Mouse (Mus musculus) midbrain, embryonic 13.5 days (tissue): ENCODE measurements at regions not wholly inside any gene's neighbourhood (a gene's known extent, or its start where the extent isn't known, plus 50 kb on each side); places are given as distances from the start of the nearest gene placed in this dataset.

Source experiments
- ATAC-seq: fragments of 200-750 bp; cut with Nextera tagmentation; 2 replicates; pipeline ENCODE4 v1.8.0; 2017; ENCODE audit warnings: mild to moderate bottlenecking, moderate TSS enrichment, moderate library complexity
- H3K27ac ChIP-seq: fragments of 300-500 bp; sonication (generic); 2 replicates; pipeline ENCODE4 v1.5.1; 2015; ENCODE audit warnings: inconsistent platforms, mild to moderate bottlenecking, moderate library complexity
- H3K27me3 ChIP-seq: fragments of 300-500 bp; sonication (generic); 2 replicates; pipeline ENCODE4 v1.6.1; 2015; ENCODE audit warnings: mild to moderate bottlenecking, inconsistent platforms
- H3K36me3 ChIP-seq: fragments of 300-500 bp; sonication (generic); 2 replicates; pipeline ENCODE4 v1.6.1; 2015; ENCODE audit warnings: mild to moderate bottlenecking, inconsistent platforms
- H3K4me1 ChIP-seq: fragments of 300-500 bp; sonication (generic); replicated peaks from 2 replicates; pipeline ENCODE4 v1.6.1; 2015; ENCODE audit warnings: inconsistent platforms
- H3K4me2 ChIP-seq: fragments of 300-500 bp; sonication (generic); replicated peaks from 2 replicates; pipeline ENCODE4 v1.6.1; 2015; ENCODE audit warnings: moderate library complexity, mild to moderate bottlenecking, inconsistent platforms
- H3K4me3 ChIP-seq: fragments of 300-500 bp; sonication (generic); replicated peaks from 2 replicates; pipeline ENCODE4 v1.5.1; 2015; ENCODE audit warnings: mild to moderate bottlenecking, inconsistent platforms
- H3K9ac ChIP-seq: fragments of 300-500 bp; sonication (generic); replicated peaks from 2 replicates; pipeline ENCODE4 v1.6.1; 2015; ENCODE audit warnings: mild to moderate bottlenecking, inconsistent platforms
- H3K9me3 ChIP-seq: fragments of 300-500 bp; sonication (generic); 2 replicates; pipeline ENCODE4 v1.6.1; 2016; ENCODE audit warnings: mild to moderate bottlenecking, inconsistent platforms
- WGBS: fragments of 180-500 bp; shearing (Covaris S2); methylation state at CpG from one replicate; pipeline ENCODE4 v1.1.7; 2015; 5-methylcytosine and 5-hydroxymethylcytosine counted together

- Histone ChIP-seq H3K4me2 (no peak overlapping the region), H3K9ac (no peak overlapping the region), H3K27ac (no peak overlapping the region), H3K4me3 (no peak overlapping the region), H3K36me3 (no peaks in the 10 kb centered on the region), H3K4me1 (no peaks in the 10 kb centered on the region), H3K9me3 (no peaks in the 10 kb centered on the region), H3K27me3 (no peaks in the 10 kb centered on the region)
- 82% methylated on average over 1 of the region's 1 CpGs for WGBS
- no peak for ATAC-seq
These were observed 124.2 kb upstream of the Xpo1 start for GRCm38 (mm10) chr11:23131632-23132031.

- WGBS, result 28% methylated on average over 6 of the region's 6 CpGs
- peak; percentile 83 for ATAC-seq
- peak overlapping the region; percentile 40; the same call in 1 of the 2 replicates for H3K27ac ChIP-seq
- H3K36me3 ChIP-seq, result no peaks in the 10 kb centered on the region
- no peak overlapping the region for H3K4me2 ChIP-seq
- no peaks in the 10 kb centered on the region for H3K27me3 ChIP-seq
- H3K9me3 ChIP-seq, result no peaks in the 10 kb centered on the region
- peaks cover 16% of the 10 kb centered on the region for H3K4me1 ChIP-seq
- no peak overlapping the region for H3K9ac ChIP-seq
- no peak overlapping the region for H3K4me3 ChIP-seq
These were observed 115.3 kb upstream of the Xpo1 start for GRCm38 (mm10) chr11:23140429-23141099.

- H3K9ac ChIP-seq, result 0 out of 2 replicates have a peak overlapping the region, but pooled peaks have one; percentile 10
- H3K27ac ChIP-seq, result 0 out of 2 replicates have a peak overlapping the region, but pooled peaks have one; percentile 6
- peaks cover 16% of the 10 kb centered on the region for H3K4me1 ChIP-seq
- ATAC-seq, result peak; percentile 41; the same call in 1 of the 2 replicates
- H3K27me3 ChIP-seq, result no peaks in the 10 kb centered on the region
- no peaks in the 10 kb centered on the region for H3K9me3 ChIP-seq
- no peaks in the 10 kb centered on the region for H3K36me3 ChIP-seq
- WGBS, result 53% methylated on average over 12 of the region's 12 CpGs
- H3K4me2 ChIP-seq, result no peak overlapping the region
- no peak overlapping the region for H3K4me3 ChIP-seq
These were observed 114.6 kb upstream of the Xpo1 start for GRCm38 (mm10) chr11:23141100-23141837.

GRCm38 (mm10) chr11:23148048-23148596 is 107.7 kb upstream of the Xpo1 start:
- no peaks in the 10 kb centered on the region for H3K9me3 ChIP-seq
- H3K36me3 ChIP-seq, result no peaks in the 10 kb centered on the region
- H3K27ac ChIP-seq, result no peak overlapping the region
- H3K4me2 ChIP-seq, result no peak overlapping the region
- H3K27me3 ChIP-seq, result no peaks in the 10 kb centered on the region
- 81% methylated on average over 8 of the region's 8 CpGs for WGBS
- no peak overlapping the region for H3K4me3 ChIP-seq
- no peaks in the 10 kb centered on the region for H3K4me1 ChIP-seq
- no peak for ATAC-seq
- no peak overlapping the region for H3K9ac ChIP-seq

GRCm38 (mm10) chr11:23149556-23150244 is 106.1 kb upstream of the Xpo1 start:
- WGBS, result 66% methylated on average over 5 of the region's 5 CpGs
- Histone ChIP-seq H3K4me3 (no peak overlapping the region), H3K27me3 (no peaks in the 10 kb centered on the region), H3K4me1 (no peaks in the 10 kb centered on the region), H3K9me3 (no peaks in the 10 kb centered on the region), H3K4me2 (no peak overlapping the region), H3K36me3 (no peaks in the 10 kb centered on the region), H3K27ac (no peak overlapping the region), H3K9ac (no peak overlapping the region)
- ATAC-seq, result peak; percentile 62

- 59% methylated on average over 1 of the region's 1 CpGs for WGBS
- no peaks in the 10 kb centered on the region for H3K27me3 ChIP-seq
- H3K27ac ChIP-seq, result no peak overlapping the region
- no peak overlapping the region for H3K9ac ChIP-seq
- H3K4me3 ChIP-seq, result no peak overlapping the region
- ATAC-seq, result no peak
- no peaks in the 10 kb centered on the region for H3K9me3 ChIP-seq
- H3K4me1 ChIP-seq, result no peaks in the 10 kb centered on the region
- H3K36me3 ChIP-seq, result no peaks in the 10 kb centered on the region
- H3K4me2 ChIP-seq, result no peak overlapping the region
These were observed 101.0 kb upstream of the Xpo1 start for GRCm38 (mm10) chr11:23154851-23155250.

- no peak overlapping the region for H3K27ac ChIP-seq
- H3K4me1 ChIP-seq, result no peaks in the 10 kb centered on the region
- no peaks in the 10 kb centered on the region for H3K9me3 ChIP-seq
- no peak overlapping the region for H3K4me2 ChIP-seq
- no peaks in the 10 kb centered on the region for H3K36me3 ChIP-seq
- H3K27me3 ChIP-seq, result no peaks in the 10 kb centered on the region
- H3K9ac ChIP-seq, result no peak overlapping the region
- ATAC-seq, result no peak
- WGBS, result 85% methylated on average over 12 of the region's 12 CpGs
- H3K4me3 ChIP-seq, result no peak overlapping the region
These were observed 87.2 kb upstream of the Xpo1 start for GRCm38 (mm10) chr11:23168546-23169218.

GRCm38 (mm10) chr11:23169742-23170428 is 86.0 kb upstream of the Xpo1 start:
- no peak overlapping the region for H3K27ac ChIP-seq
- H3K27me3 ChIP-seq, result no peaks in the 10 kb centered on the region
- no peak overlapping the region for H3K4me3 ChIP-seq
- H3K9ac ChIP-seq, result no peak overlapping the region
- H3K4me2 ChIP-seq, result no peak overlapping the region
- 78% methylated on average over 3 of the region's 3 CpGs for WGBS
- no peak for ATAC-seq
- H3K9me3 ChIP-seq, result no peaks in the 10 kb centered on the region
- no peaks in the 10 kb centered on the region for H3K4me1 ChIP-seq
- H3K36me3 ChIP-seq, result no peaks in the 10 kb centered on the region

GRCm38 (mm10) chr11:23170813-23171212 is 85.0 kb upstream of the Xpo1 start:
- ATAC-seq, result no peak
- no peaks in the 10 kb centered on the region for H3K27me3 ChIP-seq

GRCm38 (mm10) chr11:23171760-23172159 is 84.1 kb upstream of the Xpo1 start:
- Histone ChIP-seq H3K4me3 (no peak overlapping the region), H3K4me2 (no peak overlapping the region), H3K27ac (no peak overlapping the region), H3K4me1 (no peaks in the 10 kb centered on the region), H3K36me3 (no peaks in the 10 kb centered on the region), H3K9me3 (no peaks in the 10 kb centered on the region), H3K27me3 (no peaks in the 10 kb centered on the region), H3K9ac (no peak overlapping the region)
- ATAC-seq, result no peak; the same call in 1 of the 2 replicates
- WGBS, result 100% methylated on average over 1 of the region's 1 CpGs

More at GRCm38 (mm10) chr11:23170813-23171212, 85.0 kb upstream of the Xpo1 start:
- Histone ChIP-seq H3K9me3 (no peaks in the 10 kb centered on the region), H3K4me1 (no peaks in the 10 kb centered on the region), H3K27ac (no peak overlapping the region), H3K9ac (no peak overlapping the region), H3K4me3 (no peak overlapping the region), H3K4me2 (no peak overlapping the region), H3K36me3 (no peaks in the 10 kb centered on the region)
- 68% methylated on average over 2 of the region's 2 CpGs for WGBS

- Histone ChIP-seq H3K27me3 (no peaks in the 10 kb centered on the region), H3K4me1 (no peaks in the 10 kb centered on the region), H3K9me3 (peaks cover 3% of the 10 kb centered on the region; the same call in 1 of the 2 replicates), H3K36me3 (no peaks in the 10 kb centered on the region), H3K27ac (no peak overlapping the region), H3K4me2 (no peak overlapping the region), H3K4me3 (no peak overlapping the region), H3K9ac (no peak overlapping the region)
- ATAC-seq, result no peak
- 86% methylated on average over 7 of the region's 7 CpGs for WGBS
These were observed 74.2 kb upstream of the Xpo1 start for GRCm38 (mm10) chr11:23181647-23182046.
